Mouse (Mus musculus): ENCODE results near the gene Sirt2. TPM values are rescaled to one million over a fixed set of nuclear protein-coding genes. Genes with fewer than 3 reads are reported as not detected.
A peak's percentile ranks its signal among the peaks of the same experiment; 100 is the strongest.

Gene Sirt2
- polyA plus RNA-seq, 1 experiment from 2014 or later = 76.6 TPM

GRCm38 (mm10) chr7:28811640-28812275 is 45.2 kb downstream of the Sirt2 start:
- Histone ChIP-seq H3K9me3 (no peaks in the 10 kb centered on the region), H3K4me3 (peak overlapping the region; percentile 71), H3K27ac (peak overlapping the region; percentile 100; the same call in 1 of the 2 replicates), H3K4me2 (peak overlapping the region; percentile 85), H3K4me1 (peaks cover 55% of the 10 kb centered on the region), H3K27me3 (no peaks in the 10 kb centered on the region), H3K9ac (peak overlapping the region; percentile 94), H3K36me3 (peaks cover 48% of the 10 kb centered on the region)
- 7% methylated on average over 7 of the region's 7 CpGs for WGBS
- ATAC-seq (ENCODE audit: insufficient number of reproducible peaks, insufficient read depth, low FRiP score, low TSS enrichment, low read depth) = no peak

GRCm38 (mm10) chr7:28812436-28812835 is 45.9 kb downstream of the Sirt2 start:
- Histone ChIP-seq H3K36me3 (peaks cover 55% of the 10 kb centered on the region), H3K4me1 (peaks cover 60% of the 10 kb centered on the region), H3K27ac (0 out of 2 replicates have a peak overlapping the region, but pooled peaks have one; percentile 100), H3K4me3 (peak overlapping the region; percentile 71), H3K4me2 (peak overlapping the region; percentile 85), H3K27me3 (no peaks in the 10 kb centered on the region), H3K9ac (peak overlapping the region; percentile 94), H3K9me3 (no peaks in the 10 kb centered on the region)
- WGBS = 63% methylated on average over 4 of the region's 4 CpGs
- ATAC-seq (ENCODE audit: insufficient number of reproducible peaks, insufficient read depth, low FRiP score, low TSS enrichment, low read depth) = no peak

GRCm38 (mm10) chr7:28812949-28813348 is 46.4 kb downstream of the Sirt2 start:
- Histone ChIP-seq H3K27ac (no peak overlapping the region), H3K4me1 (peaks cover 60% of the 10 kb centered on the region)

GRCm38 (mm10) chr7:28814306-28815034 is 47.9 kb downstream of the Sirt2 start:
- 87% methylated on average over 5 of the region's 5 CpGs for WGBS
- H3K4me1 ChIP-seq = peaks cover 61% of the 10 kb centered on the region

More at GRCm38 (mm10) chr7:28812949-28813348, 46.4 kb downstream of the Sirt2 start:
- H3K36me3 ChIP-seq = peaks cover 60% of the 10 kb centered on the region
- 82% methylated on average over 5 of the region's 5 CpGs for WGBS
- H3K4me3 ChIP-seq = peak overlapping the region; percentile 71
- H3K9me3 ChIP-seq = no peaks in the 10 kb centered on the region
- H3K4me2 ChIP-seq = peak overlapping the region; percentile 85
- H3K9ac ChIP-seq = peak overlapping the region; percentile 94
- no peaks in the 10 kb centered on the region for H3K27me3 ChIP-seq
- no peak for ATAC-seq (ENCODE audit: insufficient number of reproducible peaks, insufficient read depth, low FRiP score, low TSS enrichment, low read depth)

GRCm38 (mm10) chr7:28815230-28815629 is 48.7 kb downstream of the Sirt2 start:
- H3K9ac ChIP-seq = peak overlapping the region; percentile 27; the same call in 1 of the 2 replicates
- no peak for ATAC-seq (ENCODE audit: insufficient number of reproducible peaks, insufficient read depth, low FRiP score, low TSS enrichment, low read depth)
- no peaks in the 10 kb centered on the region for H3K27me3 ChIP-seq
- H3K9me3 ChIP-seq = no peaks in the 10 kb centered on the region
- no peak overlapping the region for H3K27ac ChIP-seq
- WGBS = 90% methylated on average over 9 of the region's 9 CpGs
- peaks cover 82% of the 10 kb centered on the region for H3K36me3 ChIP-seq
- H3K4me1 ChIP-seq = peaks cover 65% of the 10 kb centered on the region
- no peak overlapping the region for H3K4me3 ChIP-seq
- H3K4me2 ChIP-seq = no peak overlapping the region

More at GRCm38 (mm10) chr7:28814306-28815034, 47.9 kb downstream of the Sirt2 start:
- no peaks in the 10 kb centered on the region for H3K9me3 ChIP-seq
- H3K27ac ChIP-seq = no peak overlapping the region; the same call in 1 of the 2 replicates
- no peak overlapping the region for H3K4me3 ChIP-seq
- no peak for ATAC-seq (ENCODE audit: insufficient number of reproducible peaks, insufficient read depth, low FRiP score, low TSS enrichment, low read depth)
- peak overlapping the region; percentile 28; the same call in 1 of the 2 replicates for H3K9ac ChIP-seq
- no peaks in the 10 kb centered on the region for H3K27me3 ChIP-seq
- H3K4me2 ChIP-seq = no peak overlapping the region
- peaks cover 74% of the 10 kb centered on the region for H3K36me3 ChIP-seq

GRCm38 (mm10) chr7:28816201-28816600 is 49.7 kb downstream of the Sirt2 start:
- Histone ChIP-seq H3K27me3 (no peaks in the 10 kb centered on the region), H3K4me3 (no peak overlapping the region), H3K4me1 (peaks cover 65% of the 10 kb centered on the region), H3K9ac (no peak overlapping the region), H3K4me2 (no peak overlapping the region; the same call in 1 of the 2 replicates), H3K36me3 (peaks cover 92% of the 10 kb centered on the region), H3K9me3 (no peaks in the 10 kb centered on the region), H3K27ac (no peak overlapping the region; the same call in 1 of the 2 replicates)
- ATAC-seq (ENCODE audit: insufficient number of reproducible peaks, insufficient read depth, low FRiP score, low TSS enrichment, low read depth) = no peak
- WGBS = 87% methylated on average over 9 of the region's 9 CpGs

GRCm38 (mm10) chr7:28816920-28817319 is 50.4 kb downstream of the Sirt2 start:
- Histone ChIP-seq H3K4me1 (peaks cover 64% of the 10 kb centered on the region), H3K4me2 (no peak overlapping the region), H3K27me3 (no peaks in the 10 kb centered on the region), H3K9ac (no peak overlapping the region), H3K9me3 (no peaks in the 10 kb centered on the region), H3K27ac (no peak overlapping the region), H3K4me3 (0 out of 2 replicates have a peak overlapping the region, but pooled peaks have one; percentile 0), H3K36me3 (peaks cover 99% of the 10 kb centered on the region)
- WGBS = 92% methylated on average over 10 of the region's 10 CpGs
- ATAC-seq (ENCODE audit: insufficient number of reproducible peaks, insufficient read depth, low FRiP score, low TSS enrichment, low read depth) = no peak

- no peak for ATAC-seq (ENCODE audit: insufficient number of reproducible peaks, insufficient read depth, low FRiP score, low TSS enrichment, low read depth)
- H3K27ac ChIP-seq = no peak overlapping the region
- no peak overlapping the region; the same call in 1 of the 2 replicates for H3K9ac ChIP-seq
- WGBS = 76% methylated on average over 6 of the region's 6 CpGs
- H3K9me3 ChIP-seq = no peaks in the 10 kb centered on the region
- H3K4me1 ChIP-seq = peaks cover 58% of the 10 kb centered on the region
- peaks cover 99% of the 10 kb centered on the region for H3K36me3 ChIP-seq
- H3K4me2 ChIP-seq = no peak overlapping the region
- no peaks in the 10 kb centered on the region for H3K27me3 ChIP-seq
- H3K4me3 ChIP-seq = peak overlapping the region; percentile 8; the same call in 1 of the 2 replicates
Observed at GRCm38 (mm10) chr7:28817524-28817923, 51.0 kb downstream of the Sirt2 start.

GRCm38 (mm10) chr7:28817957-28818356 is 51.4 kb downstream of the Sirt2 start:
- H3K9me3 ChIP-seq = no peaks in the 10 kb centered on the region
- H3K9ac ChIP-seq = no peak overlapping the region
- 82% methylated on average over 4 of the region's 4 CpGs for WGBS
- H3K27ac ChIP-seq = no peak overlapping the region; the same call in 1 of the 2 replicates
- no peak overlapping the region for H3K4me2 ChIP-seq
- H3K27me3 ChIP-seq = no peaks in the 10 kb centered on the region
- ATAC-seq (ENCODE audit: insufficient number of reproducible peaks, insufficient read depth, low FRiP score, low TSS enrichment, low read depth) = no peak
- H3K4me1 ChIP-seq = peaks cover 53% of the 10 kb centered on the region
- H3K36me3 ChIP-seq = peaks cover 99% of the 10 kb centered on the region
- peak overlapping the region; percentile 8; the same call in 1 of the 2 replicates for H3K4me3 ChIP-seq

- WGBS = 78% methylated on average over 18 of the region's 18 CpGs
- H3K4me3 ChIP-seq = no peak overlapping the region
- peaks cover 49% of the 10 kb centered on the region for H3K4me1 ChIP-seq
- no peak overlapping the region for H3K4me2 ChIP-seq
- no peaks in the 10 kb centered on the region for H3K9me3 ChIP-seq
- H3K36me3 ChIP-seq = peaks cover 96% of the 10 kb centered on the region
- H3K9ac ChIP-seq = no peak overlapping the region
- no peak for ATAC-seq (ENCODE audit: insufficient number of reproducible peaks, insufficient read depth, low FRiP score, low TSS enrichment, low read depth)
- peak overlapping the region; percentile 4; the same call in 1 of the 2 replicates for H3K27ac ChIP-seq
- no peaks in the 10 kb centered on the region for H3K27me3 ChIP-seq
Observed at GRCm38 (mm10) chr7:28818436-28818835, 51.9 kb downstream of the Sirt2 start.

GRCm38 (mm10) chr7:28818861-28819452 is 52.4 kb downstream of the Sirt2 start:
- Histone ChIP-seq H3K9ac (0 out of 2 replicates have a peak overlapping the region, but pooled peaks have one; percentile 8), H3K27me3 (no peaks in the 10 kb centered on the region), H3K4me3 (no peak overlapping the region), H3K27ac (no peak overlapping the region), H3K4me1 (peaks cover 43% of the 10 kb centered on the region), H3K36me3 (peaks cover 91% of the 10 kb centered on the region), H3K4me2 (no peak overlapping the region), H3K9me3 (no peaks in the 10 kb centered on the region)
- WGBS = 88% methylated on average over 4 of the region's 4 CpGs
- ATAC-seq (ENCODE audit: insufficient number of reproducible peaks, insufficient read depth, low FRiP score, low TSS enrichment, low read depth) = no peak
